Mouse (Mus musculus) heart, adult 2 months (tissue): ENCODE measurements around the gene Myof.

Experiments
- CTCF ChIP-seq: fragments of 200-600 bp; IDR thresholded peaks from 2 replicates; pipeline ENCODE4 v1.8.1; 2022; ENCODE audit warnings: antibody characterized with exemption, mild to moderate bottlenecking, moderate library complexity
- POLR2A ChIP-seq: fragments of 200-500 bp; IDR thresholded peaks from 2 replicates; pipeline ENCODE4 v1.6.1; 2011; ENCODE audit warnings: mild to moderate bottlenecking, low read depth, low read length, control low read depth; ENCODE audit not compliant: insufficient read depth

DNA sequence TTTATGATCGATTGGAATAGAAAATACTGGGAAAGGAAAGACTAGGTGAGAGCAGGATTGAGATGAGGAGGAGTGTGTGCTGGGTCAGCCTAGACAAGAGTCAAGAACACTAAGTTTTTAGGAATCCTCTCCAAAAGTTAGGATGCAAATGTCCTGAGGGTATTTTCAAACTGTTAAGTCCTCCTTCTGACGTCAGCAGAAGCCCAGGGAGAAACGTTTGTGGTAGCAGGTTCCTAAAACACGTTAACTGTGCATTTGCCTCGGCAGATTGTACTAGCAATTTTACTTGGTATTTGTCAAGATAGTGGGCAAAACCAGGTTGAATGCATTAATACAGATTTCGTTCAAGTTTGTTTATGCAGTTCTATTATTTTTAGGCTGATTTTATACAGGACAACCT, 12.4 kb upstream of the Myof start:
- TF ChIP-seq CTCF: no peak
- no peak for TF ChIP-seq POLR2A
